Mouse (Mus musculus): ENCODE measurements around the gene Tom1l2. TPM values are rescaled to one million over a fixed set of nuclear protein-coding genes. Genes with fewer than 3 reads are reported as not detected.
A peak's percentile ranks its signal among the peaks of the same experiment; 100 is the strongest.

Gene Tom1l2
- polyA plus RNA-seq, 1 experiment from 2014 or later, result 23.0 TPM

GRCm38 (mm10) chr11:60335771-60336170 is 16.9 kb downstream of the Tom1l2 start:
- Histone ChIP-seq H3K27ac (ENCODE audit: low read depth, low read length) (no peak overlapping the region), H3K36me3 (ENCODE audit: control insufficient read depth, insufficient read depth, low read length) (no peaks in the 10 kb centered on the region), H3K9me3 (replicated peaks; ENCODE audit: control insufficient read depth, low read length) (no peaks in the 10 kb centered on the region), H3K9ac (ENCODE audit: low read length) (no peak overlapping the region), H3K4me1 (ENCODE audit: control insufficient read depth, insufficient read depth, low read length) (no peaks in the 10 kb centered on the region), H3K4me3 (ENCODE audit: low read depth, low read length) (no peak overlapping the region), H3K4me2 (ENCODE audit: low read length) (no peak overlapping the region), H3K27me3 (replicated peaks; ENCODE audit: control insufficient read depth, insufficient read depth, low read length) (no peaks in the 10 kb centered on the region)
- WGBS, result 29% methylated on average over 2 of the region's 2 CpGs
- ATAC-seq, result no peak
- DNase-seq (ENCODE audit: low spot score), result no peak

DNA sequence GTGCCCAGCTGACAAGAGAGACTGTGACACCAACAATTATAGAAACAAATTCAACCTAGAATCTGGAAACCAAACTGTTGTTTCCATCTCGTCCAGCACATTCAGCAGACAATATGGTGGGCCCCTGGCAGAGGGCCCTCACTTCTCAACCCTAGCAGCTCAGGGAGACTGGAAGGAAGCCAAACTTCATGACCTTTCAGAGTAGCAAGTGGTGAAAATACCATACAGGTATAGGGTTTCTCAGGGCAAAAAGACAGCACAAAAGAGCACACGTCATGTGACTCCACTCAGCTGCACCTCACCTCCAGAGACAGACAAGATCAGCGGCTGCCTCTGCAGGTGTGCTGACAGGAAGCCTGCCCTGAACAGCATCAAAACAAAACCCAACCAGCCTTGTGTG is 18.6 kb downstream of the Tom1l2 start:
- H3K4me1 ChIP-seq (ENCODE audit: control insufficient read depth, insufficient read depth, low read length), result no peaks in the 10 kb centered on the region
- DNase-seq (ENCODE audit: low spot score) (no peak), ATAC-seq (no peak)
- H3K4me3 ChIP-seq (ENCODE audit: low read depth, low read length), result no peak overlapping the region
- H3K4me2 ChIP-seq (ENCODE audit: low read length), result no peak overlapping the region
- WGBS, result 59% methylated on average over 3 of the region's 3 CpGs
- H3K27me3 ChIP-seq (replicated peaks; ENCODE audit: control insufficient read depth, insufficient read depth, low read length), result no peaks in the 10 kb centered on the region
- H3K36me3 ChIP-seq (ENCODE audit: control insufficient read depth, insufficient read depth, low read length), result no peaks in the 10 kb centered on the region
- no peak overlapping the region for H3K9ac ChIP-seq (ENCODE audit: low read length)
- no peak overlapping the region for H3K27ac ChIP-seq (ENCODE audit: low read depth, low read length)
- H3K9me3 ChIP-seq (replicated peaks; ENCODE audit: control insufficient read depth, low read length), result no peaks in the 10 kb centered on the region

- ATAC-seq (no peak), DNase-seq (ENCODE audit: low spot score) (no peak)
- no peaks in the 10 kb centered on the region for H3K27me3 ChIP-seq (replicated peaks; ENCODE audit: control insufficient read depth, insufficient read depth, low read length)
- H3K4me2 ChIP-seq (ENCODE audit: low read length), result no peak overlapping the region
- H3K36me3 ChIP-seq (ENCODE audit: control insufficient read depth, insufficient read depth, low read length), result no peaks in the 10 kb centered on the region
- no peak overlapping the region for H3K9ac ChIP-seq (ENCODE audit: low read length)
- no peak overlapping the region for H3K4me3 ChIP-seq (ENCODE audit: low read depth, low read length)
- no peaks in the 10 kb centered on the region for H3K9me3 ChIP-seq (replicated peaks; ENCODE audit: control insufficient read depth, low read length)
- H3K4me1 ChIP-seq (ENCODE audit: control insufficient read depth, insufficient read depth, low read length), result no peaks in the 10 kb centered on the region
- no peak overlapping the region for H3K27ac ChIP-seq (ENCODE audit: low read depth, low read length)
- 88% methylated on average over 5 of the region's 5 CpGs for WGBS
Observed at GRCm38 (mm10) chr11:60333461-60333860, 19.2 kb downstream of the Tom1l2 start.

- no peak overlapping the region for H3K27ac ChIP-seq (ENCODE audit: low read depth, low read length)
- ATAC-seq (no peak), DNase-seq (ENCODE audit: low spot score) (no peak)
- H3K9ac ChIP-seq (ENCODE audit: low read length), result no peak overlapping the region
- no peak overlapping the region for H3K4me2 ChIP-seq (ENCODE audit: low read length)
- H3K4me3 ChIP-seq (ENCODE audit: low read depth, low read length), result no peak overlapping the region
- WGBS, result 94% methylated on average over 4 of the region's 4 CpGs
- H3K27me3 ChIP-seq (replicated peaks; ENCODE audit: control insufficient read depth, insufficient read depth, low read length), result no peaks in the 10 kb centered on the region
- no peaks in the 10 kb centered on the region for H3K9me3 ChIP-seq (replicated peaks; ENCODE audit: control insufficient read depth, low read length)
- no peaks in the 10 kb centered on the region for H3K4me1 ChIP-seq (ENCODE audit: control insufficient read depth, insufficient read depth, low read length)
- no peaks in the 10 kb centered on the region for H3K36me3 ChIP-seq (ENCODE audit: control insufficient read depth, insufficient read depth, low read length)
Observed at GRCm38 (mm10) chr11:60330551-60330950, 22.2 kb downstream of the Tom1l2 start.

GRCm38 (mm10) chr11:60323731-60324130 is 29.0 kb downstream of the Tom1l2 start:
- no peak overlapping the region for H3K27ac ChIP-seq (ENCODE audit: low read depth, low read length)

DNA sequence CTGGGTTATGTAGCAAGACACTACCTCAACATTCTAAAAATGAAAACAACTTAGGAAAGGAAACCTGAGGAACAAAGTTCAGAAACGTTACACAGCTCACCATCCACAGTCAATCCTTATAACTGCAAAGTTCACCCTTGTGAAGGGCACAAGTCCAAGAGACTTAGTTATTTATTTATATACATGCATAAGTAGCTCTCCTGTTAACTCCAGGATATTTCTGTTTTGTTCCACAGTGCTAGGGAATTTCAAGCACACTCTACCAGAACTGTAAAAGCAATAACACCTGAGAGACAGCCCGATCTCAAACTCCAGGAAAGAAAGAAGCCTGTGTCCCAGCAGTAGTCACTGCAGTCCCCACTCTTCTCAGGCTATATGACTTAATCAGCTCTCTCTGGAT is 31.3 kb downstream of the Tom1l2 start:
- Histone ChIP-seq H3K4me3 (ENCODE audit: low read depth, low read length) (no peak overlapping the region), H3K4me2 (ENCODE audit: low read length) (no peak overlapping the region), H3K27ac (ENCODE audit: low read depth, low read length) (no peak overlapping the region), H3K9ac (ENCODE audit: low read length) (no peak overlapping the region), H3K36me3 (ENCODE audit: control insufficient read depth, insufficient read depth, low read length) (no peaks in the 10 kb centered on the region), H3K9me3 (replicated peaks; ENCODE audit: control insufficient read depth, low read length) (no peaks in the 10 kb centered on the region), H3K27me3 (replicated peaks; ENCODE audit: control insufficient read depth, insufficient read depth, low read length) (no peaks in the 10 kb centered on the region), H3K4me1 (ENCODE audit: control insufficient read depth, insufficient read depth, low read length) (peaks cover 29% of the 10 kb centered on the region; the same call in 1 of the 2 replicates)
- no peak for DNase-seq (ENCODE audit: low spot score)
- WGBS, result 88% methylated on average over 2 of the region's 2 CpGs
- no peak for ATAC-seq

More at GRCm38 (mm10) chr11:60323731-60324130, 29.0 kb downstream of the Tom1l2 start:
- no peaks in the 10 kb centered on the region for H3K9me3 ChIP-seq (replicated peaks; ENCODE audit: control insufficient read depth, low read length)
- no peak for ATAC-seq
- H3K4me2 ChIP-seq (ENCODE audit: low read length), result no peak overlapping the region
- no peaks in the 10 kb centered on the region for H3K27me3 ChIP-seq (replicated peaks; ENCODE audit: control insufficient read depth, insufficient read depth, low read length)
- H3K36me3 ChIP-seq (ENCODE audit: control insufficient read depth, insufficient read depth, low read length), result no peaks in the 10 kb centered on the region
- no peak for DNase-seq (ENCODE audit: low spot score)
- H3K4me3 ChIP-seq (ENCODE audit: low read depth, low read length), result no peak overlapping the region
- no peak overlapping the region for H3K9ac ChIP-seq (ENCODE audit: low read length)
- peaks cover 9% of the 10 kb centered on the region; the same call in 1 of the 2 replicates for H3K4me1 ChIP-seq (ENCODE audit: control insufficient read depth, insufficient read depth, low read length)

- no peaks in the 10 kb centered on the region for H3K36me3 ChIP-seq (ENCODE audit: control insufficient read depth, insufficient read depth, low read length)
- ATAC-seq (no peak), DNase-seq (ENCODE audit: low spot score) (no peak)
- H3K4me1 ChIP-seq (ENCODE audit: control insufficient read depth, insufficient read depth, low read length), result peaks cover 31% of the 10 kb centered on the region; the same call in 1 of the 2 replicates
- H3K9ac ChIP-seq (ENCODE audit: low read length), result no peak overlapping the region
- H3K9me3 ChIP-seq (replicated peaks; ENCODE audit: control insufficient read depth, low read length), result no peaks in the 10 kb centered on the region
- H3K4me2 ChIP-seq (ENCODE audit: low read length), result no peak overlapping the region
- no peaks in the 10 kb centered on the region for H3K27me3 ChIP-seq (replicated peaks; ENCODE audit: control insufficient read depth, insufficient read depth, low read length)
- no peak overlapping the region for H3K4me3 ChIP-seq (ENCODE audit: low read depth, low read length)
- H3K27ac ChIP-seq (ENCODE audit: low read depth, low read length), result no peak overlapping the region
- 84% methylated on average over 8 of the region's 8 CpGs for WGBS
Observed at GRCm38 (mm10) chr11:60320426-60321037, 32.2 kb downstream of the Tom1l2 start.

DNA sequence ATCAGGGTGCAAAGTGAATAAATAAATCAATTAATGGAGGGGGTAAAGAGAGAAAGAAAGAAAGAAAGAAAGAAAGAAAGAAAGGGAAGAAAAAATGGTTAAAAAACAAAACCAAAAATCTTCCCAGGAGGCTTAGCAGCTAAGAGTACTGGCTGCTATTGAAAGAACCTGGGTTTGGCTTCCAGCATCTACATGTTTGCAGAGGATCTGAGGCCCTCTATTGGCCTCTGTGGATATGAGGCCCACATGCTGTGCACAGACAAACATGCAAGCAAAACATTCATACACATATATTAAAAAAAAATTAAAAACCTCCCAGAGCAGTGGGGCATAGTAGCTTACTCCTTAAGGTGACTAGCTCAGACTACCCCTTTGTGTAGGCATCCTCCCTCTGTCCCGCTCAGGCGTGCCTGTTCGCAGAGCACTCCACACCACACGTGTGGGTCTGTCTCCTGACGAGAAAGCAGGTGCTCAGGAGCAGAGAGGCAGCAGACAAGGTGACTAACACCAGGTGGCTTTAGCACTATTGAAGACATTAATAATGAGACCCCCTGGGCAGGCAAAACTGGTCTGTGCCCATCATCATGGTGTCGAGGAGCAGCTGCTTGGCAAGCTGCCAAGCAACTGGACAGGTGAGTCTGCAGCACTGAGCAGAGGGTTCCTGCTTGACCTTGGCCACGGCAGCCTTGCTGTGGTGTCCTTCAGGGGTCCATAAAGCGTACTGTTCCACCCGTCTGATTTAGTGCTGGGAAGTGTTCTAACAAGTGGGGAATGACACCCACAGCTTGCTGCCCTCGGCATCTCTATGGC is 33.2 kb downstream of the Tom1l2 start:
- DNase-seq (ENCODE audit: low spot score) (peak; percentile 55), ATAC-seq (peak; percentile 52; the same call in 1 of the 2 replicates)
- Histone ChIP-seq H3K9ac (ENCODE audit: low read length) (no peak overlapping the region), H3K27ac (ENCODE audit: low read depth, low read length) (peak overlapping the region; percentile 23; the same call in 1 of the 2 replicates), H3K4me2 (ENCODE audit: low read length) (no peak overlapping the region), H3K4me3 (ENCODE audit: low read depth, low read length) (no peak overlapping the region), H3K36me3 (ENCODE audit: control insufficient read depth, insufficient read depth, low read length) (no peaks in the 10 kb centered on the region), H3K9me3 (replicated peaks; ENCODE audit: control insufficient read depth, low read length) (no peaks in the 10 kb centered on the region), H3K4me1 (ENCODE audit: control insufficient read depth, insufficient read depth, low read length) (peaks cover 31% of the 10 kb centered on the region; the same call in 1 of the 2 replicates), H3K27me3 (replicated peaks; ENCODE audit: control insufficient read depth, insufficient read depth, low read length) (no peaks in the 10 kb centered on the region)
- WGBS, result 65% methylated on average over 10 of the region's 10 CpGs

DNA sequence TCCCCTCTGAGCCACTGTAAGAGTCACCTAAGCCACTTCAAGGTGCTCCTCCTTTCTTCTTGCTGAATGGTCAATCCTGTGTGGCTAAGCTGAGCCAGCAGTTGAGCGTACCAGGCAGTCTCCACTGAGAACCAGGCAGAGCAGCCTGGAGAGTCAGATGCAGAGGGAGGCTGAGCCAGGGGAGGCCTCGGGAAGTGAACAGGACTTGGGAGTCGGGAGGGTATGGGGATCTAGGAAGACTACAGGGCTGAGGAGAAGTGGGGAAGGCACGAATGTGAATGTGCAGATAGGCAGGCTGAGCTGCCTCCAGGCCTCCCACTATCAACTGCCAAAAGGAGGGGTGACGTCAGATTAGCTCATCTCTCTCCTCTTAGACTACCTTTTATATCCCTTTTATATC is 34.0 kb downstream of the Tom1l2 start:
- no peak overlapping the region for H3K9ac ChIP-seq (ENCODE audit: low read length)

More for the DNA sequence above, 34.0 kb downstream of the Tom1l2 start:
- DNase-seq (ENCODE audit: low spot score) (no peak), ATAC-seq (peak; percentile 58; the same call in 1 of the 2 replicates)
- peak overlapping the region; percentile 40; the same call in 1 of the 2 replicates for H3K27ac ChIP-seq (ENCODE audit: low read depth, low read length)
- no peaks in the 10 kb centered on the region for H3K27me3 ChIP-seq (replicated peaks; ENCODE audit: control insufficient read depth, insufficient read depth, low read length)
- WGBS, result 38% methylated on average over 5 of the region's 5 CpGs
- no peak overlapping the region for H3K4me2 ChIP-seq (ENCODE audit: low read length)
- no peaks in the 10 kb centered on the region for H3K36me3 ChIP-seq (ENCODE audit: control insufficient read depth, insufficient read depth, low read length)
- peaks cover 31% of the 10 kb centered on the region; the same call in 1 of the 2 replicates for H3K4me1 ChIP-seq (ENCODE audit: control insufficient read depth, insufficient read depth, low read length)
- H3K9me3 ChIP-seq (replicated peaks; ENCODE audit: control insufficient read depth, low read length), result no peaks in the 10 kb centered on the region
- no peak overlapping the region for H3K4me3 ChIP-seq (ENCODE audit: low read depth, low read length)
